Mouse (Mus musculus) hindbrain, embryonic 15.5 days (tissue): ENCODE results near the gene Adat2. TPM values are rescaled to one million over a fixed set of nuclear protein-coding genes. Genes with fewer than 3 reads are reported as not detected.
A peak's percentile ranks its signal among the peaks of the same experiment; 100 is the strongest.

ENCODE experiments used
- ATAC-seq: fragments of 200-750 bp; cut with Nextera tagmentation; 2 replicates; pipeline ENCODE4 v1.8.0; 2017; ENCODE audit warnings: low read depth, moderate number of reproducible peaks, moderate TSS enrichment; ENCODE audit not compliant: low FRiP score
- H3K27ac ChIP-seq: fragments of 300-500 bp; sonication (generic); replicated peaks from 2 replicates; pipeline ENCODE4 v1.5.1; 2015; ENCODE audit warnings: mild to moderate bottlenecking, inconsistent platforms
- H3K27me3 ChIP-seq: fragments of 300-500 bp; sonication (generic); 2 replicates; pipeline ENCODE4 v1.6.1; 2015; ENCODE audit warnings: control low read depth, inconsistent platforms
- H3K36me3 ChIP-seq: fragments of 300-500 bp; sonication (generic); 2 replicates; pipeline ENCODE4 v1.6.1; 2015; ENCODE audit warnings: control low read depth, inconsistent platforms
- H3K4me1 ChIP-seq: fragments of 300-500 bp; sonication (generic); replicated peaks from 2 replicates; pipeline ENCODE4 v1.6.1; 2015; ENCODE audit warnings: control low read depth, inconsistent platforms
- H3K4me2 ChIP-seq: fragments of 300-500 bp; sonication (generic); 2 replicates; pipeline ENCODE4 v1.6.1; 2015; ENCODE audit warnings: moderate library complexity, mild to moderate bottlenecking, inconsistent platforms
- H3K4me3 ChIP-seq: fragments of 300-500 bp; sonication (generic); 2 replicates; pipeline ENCODE4 v1.5.1; 2015; ENCODE audit warnings: mild to moderate bottlenecking, inconsistent platforms
- H3K9ac ChIP-seq: fragments of 300-500 bp; sonication (generic); 2 replicates; pipeline ENCODE4 v1.6.1; 2015; ENCODE audit warnings: inconsistent platforms
- H3K9me3 ChIP-seq: fragments of 300-500 bp; sonication (generic); 2 replicates; pipeline ENCODE4 v1.6.1; 2016; ENCODE audit warnings: control low read depth, inconsistent platforms
- WGBS: fragments of 180-500 bp; shearing (Covaris S2); methylation state at CpG from one replicate; pipeline ENCODE4 v1.1.7; 2015; 5-methylcytosine and 5-hydroxymethylcytosine counted together
- polyA plus RNA-seq: library from polyadenylated mRNA; unstranded; fragments of >200 nt; fragmentation: Nextera tagmentation; extraction: Ambion mirVana; gene quantifications from 2 replicates; pipeline ENCODE4 v1.2.1, GENCODE M21; 2015

The Adat2 gene
- 1.9 and 2.1 TPM in 2 replicates for polyA plus RNA-seq

DNA sequence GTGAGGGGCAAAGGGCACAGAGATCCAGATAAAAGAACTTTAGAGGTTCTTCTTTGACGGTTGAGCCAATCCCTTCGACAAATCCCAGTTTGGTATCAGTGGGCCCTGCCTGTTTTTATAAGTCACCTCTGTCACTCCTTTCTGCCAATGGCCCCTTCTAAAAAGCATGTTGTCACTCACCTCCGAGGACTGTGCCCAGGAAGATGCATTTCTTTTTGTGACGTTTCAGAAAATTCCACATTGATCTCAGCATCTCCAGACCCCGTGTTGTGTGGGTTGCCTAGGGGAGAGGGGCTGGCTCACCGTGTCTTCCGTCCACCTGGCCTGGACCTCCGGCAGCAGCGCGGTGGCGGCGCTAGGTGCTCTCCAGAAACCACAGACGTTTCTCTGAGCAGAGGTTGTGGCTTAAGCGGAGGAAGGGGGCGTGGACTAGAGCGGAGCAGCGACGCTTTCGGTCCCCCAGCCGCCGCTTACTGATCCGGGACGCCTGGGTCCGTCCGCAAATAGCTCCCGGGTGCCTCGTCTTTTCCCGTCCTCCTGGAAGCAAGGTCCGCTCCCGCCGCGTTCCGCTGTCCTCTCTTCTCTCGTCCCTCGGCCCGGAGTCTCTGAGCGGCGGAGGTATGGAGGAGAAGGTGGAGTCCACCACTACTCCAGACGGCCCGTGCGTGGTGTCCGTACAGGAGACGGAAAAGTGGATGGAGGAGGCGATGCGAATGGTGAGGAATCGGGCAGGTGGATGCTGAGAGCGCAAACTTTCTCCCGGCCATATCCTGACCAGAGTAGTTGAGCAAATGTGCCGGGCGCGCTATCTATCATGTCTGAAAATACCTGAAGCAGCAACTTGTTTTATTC is at the start of gene Adat2, which contains the start of gene Pex3:
TSS of gene Adat2 (plus strand) at position 249 of the 852 bp plus-strand sequence.
TSS of gene Pex3 (minus strand) at position 497 of the 852 bp plus-strand sequence.
- peak; percentile 97 for ATAC-seq
- H3K9me3 ChIP-seq, result no peaks in the 10 kb centered on the region
- peak within 1 kb of the TSS; percentile 90 for H3K9ac ChIP-seq
- H3K36me3 ChIP-seq, result no peaks in the 10 kb centered on the region
- peaks cover 14% of the 10 kb centered on the region for H3K4me1 ChIP-seq
- peak within 1 kb of the TSS; percentile 81 for H3K27ac ChIP-seq
- peak within 1 kb of the TSS; percentile 89 for H3K4me2 ChIP-seq
- no peaks in the 10 kb centered on the region for H3K27me3 ChIP-seq
- WGBS, result under 1% methylated on average over 50 of the region's 51 CpGs
- peak within 1 kb of the TSS; percentile 87 for H3K4me3 ChIP-seq

DNA sequence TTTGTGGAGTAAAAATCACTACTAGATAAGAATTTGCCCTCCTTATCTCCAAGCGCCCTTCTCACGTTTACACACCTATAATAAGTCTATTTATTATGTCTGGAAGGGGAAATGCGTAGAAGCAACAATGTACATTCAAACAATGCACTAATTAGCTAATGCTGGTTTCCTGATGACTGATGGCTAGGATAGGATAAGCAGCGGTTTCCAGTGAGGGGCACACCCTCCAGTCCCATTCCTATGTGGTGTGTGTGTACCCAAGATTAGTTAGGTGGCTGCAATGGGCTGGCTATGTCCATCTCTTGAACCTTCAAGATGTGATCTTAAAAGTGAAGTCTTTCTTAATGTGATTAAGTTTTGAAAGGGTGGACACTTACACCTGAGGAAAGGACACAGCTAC is 30.8 kb upstream of the Adat2 start:
- Histone ChIP-seq H3K9me3 (no peaks in the 10 kb centered on the region), H3K27me3 (no peaks in the 10 kb centered on the region), H3K27ac (no peak overlapping the region), H3K4me3 (no peak overlapping the region), H3K9ac (no peak overlapping the region), H3K36me3 (peaks cover 2% of the 10 kb centered on the region; the same call in 1 of the 2 replicates), H3K4me2 (no peak overlapping the region), H3K4me1 (no peaks in the 10 kb centered on the region)
- no peak for ATAC-seq
- 86% methylated on average over 4 of the region's 4 CpGs for WGBS

DNA sequence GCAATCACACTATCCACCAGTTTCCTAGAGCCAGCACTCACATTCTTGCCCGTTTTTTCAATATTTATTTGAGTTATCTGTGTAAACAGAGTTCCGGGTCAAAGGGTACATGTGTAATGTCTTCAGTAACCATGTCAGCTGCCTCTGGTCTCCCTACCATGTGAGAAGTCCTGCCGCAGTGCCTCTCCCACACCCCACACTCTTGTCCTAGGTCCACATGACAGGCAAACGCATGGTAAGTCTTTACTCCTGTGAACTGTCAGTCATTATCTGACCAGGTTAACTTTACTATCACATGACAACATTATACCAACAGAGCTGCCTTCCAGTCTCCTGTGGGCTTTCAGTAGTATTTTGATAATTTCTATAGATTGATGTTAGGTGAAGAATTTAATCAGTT is 24.5 kb upstream of the Adat2 start:
- no peaks in the 10 kb centered on the region for H3K27me3 ChIP-seq
- no peak overlapping the region for H3K4me3 ChIP-seq
- H3K9ac ChIP-seq, result no peak overlapping the region
- WGBS, result 89% methylated on average over 4 of the region's 4 CpGs
- no peak overlapping the region for H3K27ac ChIP-seq
- H3K4me2 ChIP-seq, result no peak overlapping the region
- peaks cover 21% of the 10 kb centered on the region for H3K36me3 ChIP-seq
- no peaks in the 10 kb centered on the region for H3K4me1 ChIP-seq
- no peak for ATAC-seq
- H3K9me3 ChIP-seq, result no peaks in the 10 kb centered on the region

DNA sequence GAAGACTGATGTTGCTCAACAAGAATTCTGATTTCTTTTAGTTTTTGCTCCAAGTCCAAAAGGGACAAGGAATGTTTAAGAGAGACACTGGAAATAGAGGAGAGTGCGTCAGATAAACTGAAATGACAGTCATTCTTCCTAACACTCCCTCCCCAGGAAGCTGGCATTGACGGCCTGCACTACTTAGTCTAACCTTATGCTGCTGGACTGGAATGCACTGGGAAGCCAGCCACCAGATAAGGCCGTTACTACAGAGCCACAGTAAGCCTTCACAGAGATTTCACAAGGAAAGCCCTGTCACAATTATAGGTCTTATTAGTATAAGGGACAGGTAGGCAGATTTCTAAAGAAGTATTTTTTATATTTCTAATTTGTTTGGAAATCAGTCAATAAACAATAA is 17.9 kb upstream of the Adat2 start:
- Histone ChIP-seq H3K9ac (no peak overlapping the region), H3K27ac (no peak overlapping the region), H3K9me3 (no peaks in the 10 kb centered on the region), H3K36me3 (peaks cover 40% of the 10 kb centered on the region), H3K4me1 (no peaks in the 10 kb centered on the region), H3K4me2 (no peak overlapping the region), H3K27me3 (no peaks in the 10 kb centered on the region), H3K4me3 (no peak overlapping the region)
- WGBS, result 90% methylated on average over 3 of the region's 3 CpGs
- ATAC-seq, result no peak

DNA sequence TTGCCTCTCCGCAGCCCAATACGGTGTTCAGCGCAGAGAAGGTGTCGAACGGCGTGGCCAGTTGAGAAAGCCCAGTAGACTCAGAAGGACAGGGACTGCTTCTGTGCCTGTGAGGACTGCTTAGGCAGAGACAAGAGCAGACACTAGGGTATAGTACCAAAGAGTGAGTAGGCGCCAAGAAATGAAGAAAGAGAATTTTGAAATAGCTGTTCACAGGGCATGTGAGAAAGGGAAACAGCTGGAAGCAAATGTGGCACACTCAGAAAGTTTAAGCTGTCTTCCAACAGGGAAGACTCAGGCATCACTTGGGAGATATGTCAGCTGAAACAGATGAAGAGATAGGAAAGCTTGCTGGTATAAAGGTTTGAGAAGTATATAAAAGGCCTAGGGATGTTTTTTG is 16.0 kb upstream of the Adat2 start:
- H3K4me1 ChIP-seq, result no peaks in the 10 kb centered on the region
- peaks cover 30% of the 10 kb centered on the region for H3K36me3 ChIP-seq
- 96% methylated on average over 7 of the region's 7 CpGs for WGBS
- H3K9me3 ChIP-seq, result no peaks in the 10 kb centered on the region
- no peak overlapping the region for H3K27ac ChIP-seq
- H3K9ac ChIP-seq, result no peak overlapping the region
- H3K4me3 ChIP-seq, result no peak overlapping the region
- H3K4me2 ChIP-seq, result no peak overlapping the region
- no peaks in the 10 kb centered on the region for H3K27me3 ChIP-seq
- no peak for ATAC-seq

DNA sequence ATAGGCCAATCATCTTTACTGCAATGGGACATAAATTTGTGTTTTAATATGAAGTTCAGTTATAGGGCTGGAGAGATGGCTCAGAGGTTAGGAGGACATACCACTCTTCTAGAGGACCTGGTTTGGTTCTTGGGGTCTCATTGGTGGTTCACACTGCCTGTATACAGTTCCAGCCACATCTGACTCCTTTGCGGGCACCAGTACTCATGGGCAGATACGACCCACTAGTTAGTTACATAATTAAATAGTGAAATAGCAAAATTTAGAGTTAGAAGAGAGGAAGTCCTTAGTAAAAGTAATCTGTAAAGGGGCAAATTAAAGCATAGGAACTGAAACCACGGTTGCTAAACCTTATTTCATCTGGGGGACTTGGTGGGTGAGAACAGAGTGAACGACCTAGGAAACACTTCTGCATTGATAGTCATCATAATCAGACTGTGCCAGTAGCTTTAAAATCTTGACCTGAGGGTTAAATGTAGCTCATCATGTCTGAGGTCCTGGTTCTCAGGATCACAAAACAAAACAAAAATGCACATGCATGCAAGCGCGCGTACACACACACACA is 12.8 kb upstream of the Adat2 start:
- Histone ChIP-seq H3K27ac (no peak overlapping the region), H3K9ac (no peak overlapping the region), H3K27me3 (no peaks in the 10 kb centered on the region), H3K4me1 (no peaks in the 10 kb centered on the region), H3K4me3 (no peak overlapping the region), H3K36me3 (peaks cover 25% of the 10 kb centered on the region), H3K9me3 (no peaks in the 10 kb centered on the region), H3K4me2 (no peak overlapping the region)
- ATAC-seq, result no peak
- WGBS, result 96% methylated on average over 7 of the region's 7 CpGs

DNA sequence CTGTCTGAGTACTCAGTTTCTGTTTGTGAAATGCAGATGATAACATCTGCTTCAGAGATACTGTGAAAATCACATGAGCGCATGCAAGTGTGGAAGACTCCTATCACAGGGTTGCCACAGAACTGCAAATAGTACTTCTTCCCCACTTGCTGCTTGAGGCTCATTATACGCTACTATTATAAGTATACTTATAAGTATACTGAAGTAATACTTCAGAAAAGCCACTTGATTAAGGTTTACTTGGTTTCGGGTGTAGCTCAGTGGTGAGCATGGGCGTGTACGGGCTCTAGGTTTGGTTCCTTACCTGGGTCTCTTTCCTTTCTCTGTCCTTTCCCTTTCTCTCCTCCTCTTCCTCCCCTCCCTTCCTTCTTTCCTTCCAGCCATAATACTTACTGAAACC is 11.0 kb upstream of the Adat2 start:
- H3K9ac ChIP-seq, result no peak overlapping the region
- H3K9me3 ChIP-seq, result no peaks in the 10 kb centered on the region
- H3K4me1 ChIP-seq, result no peaks in the 10 kb centered on the region
- H3K27me3 ChIP-seq, result no peaks in the 10 kb centered on the region
- no peak overlapping the region for H3K4me2 ChIP-seq
- ATAC-seq, result no peak
- H3K27ac ChIP-seq, result no peak overlapping the region
- H3K4me3 ChIP-seq, result no peak overlapping the region
- peaks cover 18% of the 10 kb centered on the region for H3K36me3 ChIP-seq
- 98% methylated on average over 5 of the region's 5 CpGs for WGBS

DNA sequence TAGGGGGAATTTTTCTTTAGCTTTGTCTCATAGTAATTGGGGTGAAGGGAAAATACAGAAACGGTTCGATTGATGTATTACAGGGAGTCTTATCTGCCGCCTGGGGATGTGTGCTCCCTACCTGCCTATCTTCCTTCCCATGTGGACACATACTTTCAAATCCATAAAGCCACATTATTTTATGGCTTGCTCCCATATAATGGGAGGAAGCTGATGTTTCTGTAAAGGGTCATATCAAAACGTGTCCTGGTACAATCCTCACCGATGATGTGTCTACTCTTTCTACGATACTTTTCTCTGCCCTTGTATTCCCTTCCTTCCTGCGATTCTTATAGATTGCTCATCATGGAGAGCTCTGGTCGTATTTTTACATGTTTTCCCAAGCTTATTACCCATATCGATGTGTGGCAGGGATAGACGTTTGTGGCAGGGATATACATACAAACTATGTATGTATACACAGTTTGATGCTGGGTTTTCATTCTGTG is 848 bp downstream of the Adat2 start:
- no peak; the same call in 1 of the 2 replicates for ATAC-seq

DNA sequence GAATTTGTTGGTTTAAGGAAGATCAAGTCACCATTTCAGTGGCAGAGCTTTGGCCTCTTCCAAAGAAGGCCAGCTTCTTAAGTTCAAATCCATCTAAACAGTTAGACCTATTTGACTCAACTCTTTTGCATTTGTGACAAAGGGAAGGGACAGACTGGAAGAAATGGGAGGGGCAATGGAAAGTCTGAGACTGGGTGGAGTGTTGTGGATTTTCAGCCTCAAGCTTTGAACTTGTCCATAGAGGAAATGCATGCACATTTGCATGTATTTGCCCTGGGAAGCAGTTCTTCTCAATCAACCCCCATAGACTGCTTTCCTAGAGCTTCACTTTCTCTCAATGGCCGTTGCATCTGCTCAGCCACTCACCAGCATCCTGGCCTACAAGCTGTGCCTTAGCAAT is 1.6 kb downstream of the Adat2 start:
- H3K4me3 ChIP-seq, result no peak overlapping the region
- WGBS, result 97% methylated on average over 1 of the region's 1 CpGs
- no peaks in the 10 kb centered on the region for H3K36me3 ChIP-seq
- H3K27me3 ChIP-seq, result no peaks in the 10 kb centered on the region
- no peak overlapping the region for H3K27ac ChIP-seq
- H3K9ac ChIP-seq, result no peak overlapping the region
- H3K9me3 ChIP-seq, result no peaks in the 10 kb centered on the region
- H3K4me1 ChIP-seq, result peaks cover 14% of the 10 kb centered on the region
- ATAC-seq, result no peak
- no peak overlapping the region for H3K4me2 ChIP-seq

More for the DNA sequence above, 848 bp downstream of the Adat2 start:
- H3K27me3 ChIP-seq, result no peaks in the 10 kb centered on the region
- H3K4me1 ChIP-seq, result peaks cover 14% of the 10 kb centered on the region
- WGBS, result 25% methylated on average over 10 of the region's 10 CpGs
- peak overlapping the region; percentile 89 for H3K4me2 ChIP-seq
- no peaks in the 10 kb centered on the region for H3K36me3 ChIP-seq
- H3K27ac ChIP-seq, result peak overlapping the region; percentile 81
- H3K9ac ChIP-seq, result peak overlapping the region; percentile 90
- H3K4me3 ChIP-seq, result peak overlapping the region; percentile 87
- no peaks in the 10 kb centered on the region for H3K9me3 ChIP-seq

DNA sequence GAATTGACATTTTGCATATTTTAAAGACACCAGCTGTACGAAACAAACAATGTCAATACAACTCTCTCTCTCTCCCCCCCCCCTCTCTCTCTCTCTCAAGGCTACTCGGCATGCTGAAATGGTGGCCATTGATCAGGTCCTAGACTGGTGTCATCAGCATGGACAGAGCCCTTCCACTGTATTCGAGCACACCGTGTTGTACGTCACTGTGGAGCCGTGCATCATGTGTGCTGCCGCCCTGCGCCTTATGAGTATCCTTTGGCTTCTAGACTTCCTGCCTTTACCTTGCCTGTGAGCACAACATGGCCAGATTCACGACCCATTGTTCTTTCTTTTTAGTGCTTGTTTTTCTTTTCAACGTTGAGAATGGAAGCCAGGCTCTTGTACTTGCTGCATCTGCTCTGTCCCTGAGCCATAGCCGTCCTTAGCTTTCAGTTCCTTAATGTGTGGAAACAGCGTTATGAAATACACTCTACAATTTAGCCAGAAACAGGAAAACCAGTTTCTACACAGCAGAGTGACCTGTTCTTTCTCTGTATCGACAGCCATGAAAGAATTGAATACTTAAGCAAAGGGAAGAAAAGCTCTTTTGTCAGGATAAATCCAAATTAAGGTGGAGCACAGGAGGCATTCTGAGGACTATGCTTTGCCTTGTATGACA is 7.5 kb downstream of the Adat2 start:
- Histone ChIP-seq H3K9me3 (no peaks in the 10 kb centered on the region), H3K27ac (no peak overlapping the region), H3K4me3 (no peak overlapping the region), H3K9ac (no peak overlapping the region), H3K36me3 (0 out of 2 replicates have a peak, but pooled peaks cover 3% of the 10 kb centered on the region), H3K4me2 (no peak overlapping the region), H3K4me1 (0 out of 2 replicates have a peak, but pooled peaks cover 4% of the 10 kb centered on the region), H3K27me3 (no peaks in the 10 kb centered on the region)
- 93% methylated on average over 13 of the region's 13 CpGs for WGBS
- no peak for ATAC-seq

DNA sequence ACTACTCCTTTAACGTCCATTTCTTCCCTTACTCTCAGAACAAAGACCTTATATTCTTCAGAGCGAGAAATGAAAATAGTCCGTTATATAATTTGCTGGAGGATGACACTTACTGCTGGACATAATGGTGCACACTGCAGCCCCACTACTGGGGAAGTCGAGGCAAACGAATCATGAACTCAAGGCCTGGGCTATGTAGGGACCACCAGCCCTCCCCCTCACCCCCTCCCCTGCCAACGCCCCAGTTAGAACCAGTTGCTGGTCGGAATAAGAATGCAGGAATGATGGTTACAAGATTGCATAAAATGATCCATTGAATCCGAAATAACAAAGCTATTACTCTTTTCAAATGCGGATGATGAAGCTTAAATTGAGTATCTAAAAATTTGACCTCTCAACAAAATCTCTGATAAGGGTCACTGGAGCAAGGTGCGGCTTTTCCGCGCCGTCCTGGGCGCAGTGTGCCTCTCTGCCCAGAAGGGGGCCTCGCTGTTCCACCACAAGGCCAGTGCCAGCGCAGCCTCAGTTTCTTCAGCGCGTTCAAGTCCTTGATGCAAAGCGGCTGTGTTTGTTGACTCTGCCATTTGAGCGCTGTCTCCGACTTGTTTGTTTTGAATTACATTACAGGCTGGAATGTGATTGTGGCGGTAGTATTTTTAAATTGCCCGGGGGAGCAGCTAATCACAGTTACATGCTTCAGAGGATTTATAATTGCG is 11.8 kb downstream of the Adat2 start:
- Histone ChIP-seq H3K9ac (no peak overlapping the region), H3K4me3 (peak overlapping the region; percentile 32), H3K27ac (no peak overlapping the region), H3K4me1 (0 out of 2 replicates have a peak, but pooled peaks cover 4% of the 10 kb centered on the region), H3K9me3 (no peaks in the 10 kb centered on the region), H3K27me3 (no peaks in the 10 kb centered on the region), H3K36me3 (0 out of 2 replicates have a peak, but pooled peaks cover 3% of the 10 kb centered on the region), H3K4me2 (peak overlapping the region; percentile 60)
- WGBS, result 27% methylated on average over 24 of the region's 24 CpGs
- peak; percentile 89 for ATAC-seq
